Mouse (Mus musculus) gastrocnemius, adult 2 months (tissue): ENCODE results near the gene Lpar1. TPM values are rescaled to one million over a fixed set of nuclear protein-coding genes. Genes with fewer than 3 reads are reported as not detected.

Experiments used
- DNase-seq: peaks from one replicate; pipeline ENCODE4 v3.0.0; 2022
- H3K27ac ChIP-seq: fragments of 200-600 bp; 2 replicates; pipeline ENCODE4 v1.8.1; 2022; ENCODE audit warnings: mild to moderate bottlenecking
- H3K4me3 ChIP-seq: fragments of 200-600 bp; 2 replicates; pipeline ENCODE4 v1.8.1; 2022; ENCODE audit warnings: mild to moderate bottlenecking, moderate library complexity
- CTCF ChIP-seq: fragments of 200-600 bp; IDR thresholded peaks from 2 replicates; pipeline ENCODE4 v1.8.1; 2022; ENCODE audit warnings: antibody characterized with exemption, mild to moderate bottlenecking, moderate library complexity
- intact Hi-C: fragments of 180-260 bp; cut with DNase I; formaldehyde crosslinking; loops from one replicate; pipeline ENCODE4 v1.15.1; 2025
- total RNA-seq, 2 experiments: library from RNA; stranded (reverse); gene quantifications; 2 replicates each; pipeline ENCODE4 v1.2.3; 2021

The Lpar1 gene
- total RNA-seq, 2 experiments from 2014 or later: 5.3 to 13.8 TPM

- Histone ChIP-seq H3K4me3 (no peak overlapping the region), H3K27ac (no peak overlapping the region)
- DNase-seq: no peak
- intact Hi-C loops: no loop called here
- no peak for TF ChIP-seq CTCF
Measured at GRCm38 (mm10) chr4:58496743-58497142, 57.0 kb downstream of the Lpar1 start.

GRCm38 (mm10) chr4:58491742-58492141 lies 62.0 kb downstream of the Lpar1 start:
- Histone ChIP-seq H3K27ac (peak overlapping the region; percentile 31; the same call in 1 of the 2 replicates), H3K4me3 (no peak overlapping the region)
- DNase-seq: no peak
- no peak for TF ChIP-seq CTCF
- intact Hi-C loops: no loop called here

- no peak for TF ChIP-seq CTCF
- DNase-seq: no peak
- Histone ChIP-seq H3K27ac (no peak overlapping the region), H3K4me3 (no peak overlapping the region)
- intact Hi-C loops: no loop called here
Measured at GRCm38 (mm10) chr4:58490374-58490773, 63.3 kb downstream of the Lpar1 start.

- H3K27ac ChIP-seq: no peak overlapping the region; the same call in 1 of the 2 replicates
- no peak for TF ChIP-seq CTCF
- intact Hi-C loops: no loop called here
- no peak overlapping the region for H3K4me3 ChIP-seq
- no peak for DNase-seq
Measured at GRCm38 (mm10) chr4:58478564-58478963, 75.1 kb downstream of the Lpar1 start.

- peak overlapping the region; percentile 58 for H3K27ac ChIP-seq
- no peak for TF ChIP-seq CTCF
- H3K4me3 ChIP-seq: no peak overlapping the region
- DNase-seq: peak; percentile 40
- intact Hi-C loops: no loop called here
Measured at GRCm38 (mm10) chr4:58477691-58478090, 76.0 kb downstream of the Lpar1 start.

- intact Hi-C loops: no loop called here
- H3K27ac ChIP-seq: no peak overlapping the region
- no peak overlapping the region for H3K4me3 ChIP-seq
- TF ChIP-seq CTCF: no peak
- no peak for DNase-seq
Measured at GRCm38 (mm10) chr4:58471203-58471910, 82.3 kb downstream of the Lpar1 start.

- Histone ChIP-seq H3K27ac (no peak overlapping the region), H3K4me3 (no peak overlapping the region)
- DNase-seq: no peak
- TF ChIP-seq CTCF: no peak
- intact Hi-C loops: no loop called here
Measured at GRCm38 (mm10) chr4:58469651-58470592, 83.8 kb downstream of the Lpar1 start.

GRCm38 (mm10) chr4:58469035-58469434 lies 84.7 kb downstream of the Lpar1 start:
- intact Hi-C loops: no loop called here
- no peak for DNase-seq
- TF ChIP-seq CTCF: no peak
- H3K4me3 ChIP-seq: no peak overlapping the region
- H3K27ac ChIP-seq: no peak overlapping the region

- Histone ChIP-seq H3K4me3 (no peak overlapping the region), H3K27ac (no peak overlapping the region)
- intact Hi-C loops: no loop called here
- no peak for TF ChIP-seq CTCF
- no peak for DNase-seq
Measured at GRCm38 (mm10) chr4:58465586-58465985, 88.1 kb downstream of the Lpar1 start.

GRCm38 (mm10) chr4:58464390-58465164 lies 89.1 kb downstream of the Lpar1 start:
- peak overlapping the region; percentile 44 for H3K27ac ChIP-seq
- DNase-seq: peak; percentile 40
- intact Hi-C loops: no loop called here

GRCm38 (mm10) chr4:58462990-58463389 lies 90.7 kb downstream of the Lpar1 start:
- TF ChIP-seq CTCF: no peak
- intact Hi-C loops: no loop called here
- Histone ChIP-seq H3K27ac (no peak overlapping the region), H3K4me3 (no peak overlapping the region)
- DNase-seq: no peak

More at GRCm38 (mm10) chr4:58464390-58465164, 89.1 kb downstream of the Lpar1 start:
- peak overlapping the region; percentile 54 for H3K4me3 ChIP-seq
- TF ChIP-seq CTCF: no peak

GRCm38 (mm10) chr4:58462586-58462985 lies 91.1 kb downstream of the Lpar1 start:
- no peak for DNase-seq
- intact Hi-C loops: no loop called here
- Histone ChIP-seq H3K27ac (no peak overlapping the region), H3K4me3 (no peak overlapping the region)
- no peak for TF ChIP-seq CTCF

GRCm38 (mm10) chr4:58453334-58453733 lies 100.4 kb downstream of the Lpar1 start:
- no peak overlapping the region for H3K27ac ChIP-seq
- no peak for TF ChIP-seq CTCF
- DNase-seq: no peak
- intact Hi-C loops: no loop called here
- H3K4me3 ChIP-seq: no peak overlapping the region
